Mouse (Mus musculus) testis, postnatal 14 days (tissue): ENCODE measurements around the gene Mettl1.
"Not testable (repeated sequence)": the region's sequence is repeated elsewhere in the genome, so short reads cannot be mapped to it uniquely, and the experiment has no call there.

Experiments
- DNase-seq: peaks from one replicate; pipeline ENCODE4 v3.0.0; 2021; ENCODE audit warnings: low spot score

Mettl1 gene

DNA sequence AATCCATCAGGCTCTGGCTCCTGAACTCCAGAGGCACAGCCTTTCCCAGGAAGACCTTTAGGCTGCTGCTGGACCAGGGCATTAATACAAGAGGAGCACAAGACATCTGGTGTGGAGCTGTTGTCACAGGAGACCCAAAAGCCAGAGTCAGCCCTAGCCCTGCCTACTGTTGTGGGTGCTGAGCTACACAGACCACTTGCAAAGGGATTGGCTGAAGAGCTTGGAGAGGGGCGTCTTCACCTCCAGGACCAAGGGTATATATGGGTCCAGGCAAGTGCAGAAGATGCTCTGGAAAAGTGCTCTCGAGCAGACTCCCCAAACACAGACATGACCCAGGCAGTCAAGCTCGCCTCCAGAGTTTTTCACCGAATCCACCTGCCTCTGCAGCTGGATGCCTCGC lies 6.7 kb downstream of the Mettl1 start, which contains the start of gene Cyp27b1:
TSS of gene Cyp27b1 (plus strand) at position 297 of the 400 bp plus-strand sequence.
- no peak for DNase-seq

DNA sequence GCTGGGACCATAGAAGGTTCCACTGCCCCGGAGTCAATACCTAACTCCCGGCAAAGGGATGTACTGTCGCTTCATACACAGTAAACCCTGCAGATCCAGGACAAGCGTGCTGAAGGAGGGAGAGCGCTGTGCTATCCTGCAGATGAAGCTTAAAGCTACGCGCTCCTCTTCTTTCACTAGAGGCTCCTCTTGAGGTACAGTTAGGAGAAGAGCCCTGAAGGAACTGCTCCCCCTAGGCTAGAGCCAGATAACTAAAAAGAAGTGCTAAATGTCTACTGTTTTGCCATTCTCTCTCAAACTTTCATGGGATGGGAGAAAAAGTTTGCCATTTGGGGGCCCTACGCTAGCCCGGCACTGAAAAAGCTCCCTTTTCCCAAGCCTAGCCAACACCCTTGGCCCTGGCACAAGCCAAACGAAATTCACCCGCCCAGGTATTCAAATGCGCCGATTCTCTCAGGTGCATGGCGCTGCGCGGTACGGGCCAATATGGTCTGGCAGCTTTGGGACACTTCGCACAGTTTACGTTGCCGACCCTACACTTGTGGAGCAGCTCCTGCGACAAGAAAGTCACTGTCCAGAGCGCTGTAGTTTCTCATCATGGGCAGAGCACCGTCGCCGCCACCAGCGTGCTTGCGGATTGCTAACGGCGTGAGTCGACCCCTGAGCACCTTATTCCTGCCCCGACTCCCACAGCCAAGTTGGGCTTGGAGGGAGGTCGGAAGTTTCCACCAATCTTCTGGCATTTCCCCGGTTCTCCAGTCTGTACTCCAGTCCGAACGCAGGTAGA lies 7.6 kb downstream of the Mettl1 start:
- no peak for DNase-seq

DNA sequence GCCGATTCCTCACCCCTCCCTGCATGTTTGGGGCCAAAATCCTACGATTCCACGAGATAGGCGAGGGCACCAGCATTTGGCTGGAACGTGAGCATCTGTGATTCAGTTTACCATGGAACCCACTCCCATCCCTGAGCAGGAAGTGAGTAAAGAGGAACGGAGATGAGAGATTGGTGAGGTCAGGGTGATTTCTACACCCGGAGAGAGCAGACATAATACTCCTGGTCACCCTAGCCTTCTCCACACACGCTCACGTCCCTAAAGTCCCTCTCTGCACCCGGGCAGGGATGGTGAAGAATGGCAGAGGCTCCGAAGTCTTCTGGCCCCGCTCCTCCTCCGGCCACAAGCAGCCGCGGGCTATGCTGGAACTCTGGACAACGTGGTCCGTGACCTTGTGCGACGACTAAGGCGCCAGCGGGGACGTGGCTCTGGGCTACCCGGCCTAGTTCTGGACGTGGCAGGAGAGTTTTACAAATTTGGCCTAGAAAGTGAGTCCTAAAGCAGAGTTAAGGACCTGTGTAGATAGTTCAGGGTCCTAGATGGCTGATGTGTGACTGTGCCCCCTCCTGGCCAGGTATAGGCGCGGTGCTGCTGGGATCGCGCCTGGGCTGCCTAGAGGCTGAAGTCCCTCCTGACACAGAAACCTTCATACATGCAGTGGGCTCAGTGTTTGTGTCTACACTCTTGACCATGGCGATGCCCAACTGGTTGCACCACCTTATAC lies 8.3 kb downstream of the Mettl1 start:
- DNase-seq = no peak

DNA sequence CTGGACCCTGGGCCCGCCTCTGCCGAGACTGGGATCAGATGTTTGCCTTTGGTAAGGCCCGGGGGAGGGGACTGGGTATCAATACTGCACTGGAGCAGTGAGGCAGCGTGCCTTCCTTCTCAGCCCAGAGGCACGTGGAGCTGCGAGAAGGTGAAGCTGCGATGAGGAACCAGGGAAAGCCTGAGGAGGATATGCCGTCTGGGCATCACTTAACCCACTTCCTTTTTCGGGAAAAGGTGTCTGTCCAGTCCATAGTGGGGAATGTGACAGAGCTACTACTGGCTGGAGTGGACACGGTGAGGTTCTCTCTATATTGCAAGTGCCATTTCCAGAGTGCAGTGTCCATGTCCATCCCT lies 8.9 kb downstream of the Mettl1 start:
- DNase-seq = no peak

DNA sequence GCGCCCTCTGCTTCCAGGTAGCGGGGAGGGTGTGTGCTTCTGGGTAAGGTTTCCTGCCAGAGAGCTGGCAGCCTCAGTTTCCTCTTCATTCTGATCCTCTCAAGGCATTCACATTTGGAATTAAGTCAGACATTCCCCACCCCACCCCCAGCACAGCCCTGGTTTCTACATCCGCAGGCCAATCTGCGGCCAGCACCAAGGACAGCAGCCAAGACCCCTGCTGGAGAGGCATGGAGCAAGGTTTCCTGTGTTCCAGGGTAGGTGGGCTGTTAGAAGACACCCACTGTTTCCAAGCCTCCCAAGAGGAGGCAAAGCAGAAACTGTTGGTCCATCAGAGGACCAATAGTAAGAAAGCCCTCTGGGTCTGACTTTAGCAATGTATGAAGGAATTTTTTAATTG lies 13.4 kb downstream of the Mettl1 start:
- no peak for DNase-seq

GRCm38 (mm10) chr10:127055406-127055805 lies 14.2 kb downstream of the Mettl1 start:
- DNase-seq = no peak

DNA sequence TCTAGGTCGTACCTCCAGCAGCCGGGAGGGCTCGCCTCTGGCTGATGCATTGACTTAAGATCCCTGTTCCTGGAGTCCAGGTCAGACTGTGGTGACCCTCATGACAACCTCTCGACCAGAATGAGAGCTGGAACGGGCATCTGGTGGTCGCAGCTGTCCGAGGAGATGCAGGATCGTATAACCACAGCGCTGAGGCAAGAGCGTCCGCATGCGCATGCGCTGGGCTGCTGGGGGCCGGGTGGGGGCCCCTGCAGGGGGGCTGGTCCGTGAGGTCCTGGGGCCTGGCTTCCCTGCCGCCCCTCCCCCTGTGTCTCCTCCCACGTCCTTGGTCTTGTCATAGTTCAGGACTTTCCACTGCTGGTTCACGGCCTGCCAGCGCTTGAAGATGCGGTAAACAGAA lies 15.3 kb downstream of the Mettl1 start:
- DNase-seq = no peak

GRCm38 (mm10) chr10:127058161-127058560 lies 16.9 kb downstream of the Mettl1 start:
- DNase-seq = peak; percentile 68

DNA sequence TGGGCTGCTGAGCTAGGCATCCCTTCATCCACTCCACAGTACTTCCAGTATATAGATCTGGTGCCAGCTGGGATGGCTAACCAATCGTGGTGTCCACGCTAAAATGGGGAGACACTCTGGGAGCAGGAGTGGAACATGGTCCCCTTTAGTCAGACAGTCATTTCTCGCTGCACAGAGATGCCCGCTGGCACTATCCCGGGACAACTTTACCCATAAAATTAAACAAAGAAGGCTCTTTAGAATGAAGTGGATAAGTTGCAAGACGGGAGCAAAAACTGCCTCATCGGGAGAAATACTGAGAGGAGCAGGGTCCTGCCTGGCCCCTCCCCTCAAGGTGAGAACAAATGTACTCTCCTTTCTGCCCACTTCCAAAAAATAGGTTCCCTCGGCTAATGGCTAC lies 17.5 kb downstream of the Mettl1 start:
- no peak for DNase-seq

GRCm38 (mm10) chr10:127059174-127059967 lies 18.2 kb downstream of the Mettl1 start:
- no peak for DNase-seq

- peak; percentile 81 for DNase-seq
Observed at GRCm38 (mm10) chr10:127059968-127060916, 19.0 kb downstream of the Mettl1 start, which contains the start of gene March9. TSS of gene March9 (minus strand) at chr10:127060184.

DNA sequence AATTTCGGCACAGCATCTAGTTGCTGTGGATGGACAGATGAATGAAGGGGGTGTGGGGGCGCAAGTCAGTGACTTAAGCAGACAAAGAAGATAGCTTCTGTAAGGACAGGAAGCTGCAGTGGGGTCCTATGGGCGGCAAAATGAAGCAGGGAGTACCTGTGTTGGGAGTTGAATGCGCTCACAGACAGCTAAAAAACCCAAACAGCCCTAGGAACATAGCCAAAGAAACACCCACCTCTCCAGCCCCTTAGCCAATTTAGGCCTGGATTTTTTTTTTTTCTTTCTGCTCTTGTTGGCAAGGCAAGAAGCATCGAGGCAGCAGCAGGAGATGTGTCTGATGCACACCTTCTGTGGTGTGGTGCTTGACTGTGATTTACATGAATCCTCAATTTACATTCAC lies 19.9 kb downstream of the Mettl1 start:
- no peak for DNase-seq

GRCm38 (mm10) chr10:127061513-127061912 lies 20.3 kb downstream of the Mettl1 start:
- DNase-seq = no peak

DNA sequence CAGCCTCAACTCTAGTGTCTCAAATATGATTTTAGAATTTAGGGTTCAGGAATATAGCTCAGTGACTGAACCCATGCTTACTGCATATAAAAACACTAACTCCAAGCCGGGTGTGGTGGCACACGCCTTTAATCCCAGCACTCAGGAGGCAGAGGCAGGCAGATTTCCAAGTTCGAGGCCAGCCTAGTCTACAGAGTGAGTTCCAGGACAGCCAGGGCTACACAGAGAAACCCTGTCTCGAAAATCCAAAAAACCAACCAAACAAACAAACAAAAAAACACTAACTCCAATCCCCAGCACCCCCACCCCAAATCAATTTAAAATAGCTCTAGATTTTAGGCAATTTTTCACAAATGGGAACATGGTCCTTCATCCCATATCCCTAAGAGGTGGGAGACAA lies 20.9 kb downstream of the Mettl1 start:
- DNase-seq = not testable (repeated sequence)

DNA sequence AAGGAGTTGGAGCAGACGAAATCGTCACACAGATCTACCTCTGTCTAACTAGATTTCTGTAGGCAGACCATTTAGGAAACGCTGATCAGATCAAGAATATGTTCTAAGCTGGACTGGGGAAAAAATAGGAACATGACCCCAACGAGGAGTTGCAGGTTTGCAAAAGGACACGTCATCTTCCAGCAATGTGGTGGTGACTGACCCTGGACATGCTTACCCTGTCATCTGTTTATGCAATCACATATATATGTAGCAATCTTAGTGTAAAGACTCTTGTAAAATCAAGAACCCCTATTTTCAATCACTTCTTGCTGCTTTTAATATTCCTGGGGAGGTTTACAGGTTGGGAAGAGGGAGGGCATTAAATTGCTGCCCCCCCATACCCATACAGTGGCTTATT lies 21.3 kb downstream of the Mettl1 start:
- no peak for DNase-seq

DNA sequence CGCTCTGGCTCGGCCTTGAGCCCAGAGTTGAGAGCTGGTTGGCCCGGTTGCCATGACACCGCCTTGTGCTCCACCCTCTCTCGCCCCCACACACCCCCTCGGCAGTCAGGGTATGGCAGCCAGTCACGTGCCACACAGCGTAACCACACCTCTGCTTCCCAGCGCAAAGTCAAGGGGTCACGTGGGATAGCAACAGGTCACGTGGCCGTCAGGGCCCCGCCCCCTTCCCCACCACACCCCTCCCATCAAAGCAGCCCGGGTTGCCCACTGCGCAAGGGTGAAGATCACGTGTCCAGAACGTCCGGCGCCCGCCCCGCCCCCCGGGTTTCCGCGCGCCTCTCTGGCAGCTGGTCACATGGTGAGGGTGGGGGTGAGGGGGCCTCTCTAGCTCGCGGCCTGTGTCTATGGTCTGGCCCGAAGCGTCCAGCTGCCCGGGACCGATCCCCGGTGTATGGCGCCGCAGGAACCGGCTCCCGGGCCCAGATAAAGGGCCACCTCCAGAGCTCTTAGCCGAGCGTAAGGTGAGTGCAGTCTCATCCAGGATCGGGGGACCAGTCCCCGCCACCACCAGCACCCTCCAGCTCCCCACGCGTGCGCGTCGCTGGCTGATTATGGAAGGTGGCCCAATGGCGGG lies 22.1 kb downstream of the Mettl1 start, which contains the start of gene Cdk4:
TSS of gene Cdk4 (plus strand) at position 296 of the 634 bp plus-strand sequence.
- peak; percentile 97 for DNase-seq

DNA sequence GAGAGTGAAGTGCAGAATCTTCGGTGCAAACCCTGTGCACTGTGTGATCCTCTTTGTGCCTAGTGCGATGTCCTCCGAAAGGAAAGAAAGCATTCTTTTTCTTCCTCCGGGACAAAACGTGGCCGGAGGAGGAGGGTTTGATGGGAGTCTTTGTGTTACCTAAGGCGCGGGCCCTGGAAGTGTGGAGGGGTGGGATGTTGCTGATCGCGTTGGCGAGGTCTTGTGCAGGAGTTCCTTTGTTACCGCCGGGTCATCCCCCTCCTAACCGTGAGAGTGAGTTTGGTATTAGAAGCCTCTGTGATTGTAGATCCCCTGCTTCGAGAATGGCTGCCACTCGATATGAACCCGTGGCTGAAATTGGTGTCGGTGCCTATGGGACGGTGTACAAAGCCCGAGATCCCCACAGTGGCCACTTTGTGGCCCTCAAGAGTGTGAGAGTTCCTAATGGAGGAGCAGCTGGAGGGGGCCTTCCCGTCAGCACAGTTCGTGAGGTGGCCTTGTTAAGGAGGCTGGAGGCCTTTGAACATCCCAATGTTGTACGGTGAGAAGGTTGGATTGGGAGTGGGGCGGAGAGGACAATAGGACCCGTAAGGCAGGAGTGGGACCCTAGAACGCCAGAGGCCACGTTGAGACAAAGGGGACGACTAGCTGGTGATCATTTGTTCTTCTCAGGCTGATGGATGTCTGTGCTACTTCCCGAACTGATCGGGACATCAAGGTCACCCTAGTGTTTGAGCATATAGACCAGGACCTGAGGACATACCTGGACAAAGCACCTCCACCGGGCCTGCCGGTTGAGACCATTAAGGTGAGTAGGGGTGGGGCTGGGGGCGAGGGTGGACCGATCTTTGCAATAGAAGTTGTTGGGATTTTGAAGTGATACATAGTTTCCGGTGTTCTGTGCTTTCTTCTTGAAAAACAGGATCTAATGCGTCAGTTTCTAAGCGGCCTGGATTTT lies 23.0 kb downstream of the Mettl1 start:
- no peak for DNase-seq

DNA sequence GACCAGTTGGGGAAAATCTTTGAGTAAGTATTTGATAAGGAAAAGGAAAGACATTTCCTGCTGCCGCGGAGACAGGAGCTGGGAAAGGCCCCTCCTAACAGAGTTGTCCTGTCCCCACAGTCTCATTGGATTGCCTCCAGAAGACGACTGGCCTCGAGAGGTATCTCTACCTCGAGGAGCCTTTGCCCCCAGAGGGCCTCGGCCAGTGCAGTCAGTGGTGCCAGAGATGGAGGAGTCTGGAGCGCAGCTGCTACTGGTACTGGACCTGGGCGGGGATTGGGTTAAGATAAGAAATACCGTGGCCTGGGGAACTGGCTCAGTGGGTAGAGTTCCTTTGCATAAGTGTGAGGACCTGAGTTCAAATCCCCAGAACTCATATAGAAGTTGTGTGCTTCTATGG lies 24.8 kb downstream of the Mettl1 start:
- no peak for DNase-seq

DNA sequence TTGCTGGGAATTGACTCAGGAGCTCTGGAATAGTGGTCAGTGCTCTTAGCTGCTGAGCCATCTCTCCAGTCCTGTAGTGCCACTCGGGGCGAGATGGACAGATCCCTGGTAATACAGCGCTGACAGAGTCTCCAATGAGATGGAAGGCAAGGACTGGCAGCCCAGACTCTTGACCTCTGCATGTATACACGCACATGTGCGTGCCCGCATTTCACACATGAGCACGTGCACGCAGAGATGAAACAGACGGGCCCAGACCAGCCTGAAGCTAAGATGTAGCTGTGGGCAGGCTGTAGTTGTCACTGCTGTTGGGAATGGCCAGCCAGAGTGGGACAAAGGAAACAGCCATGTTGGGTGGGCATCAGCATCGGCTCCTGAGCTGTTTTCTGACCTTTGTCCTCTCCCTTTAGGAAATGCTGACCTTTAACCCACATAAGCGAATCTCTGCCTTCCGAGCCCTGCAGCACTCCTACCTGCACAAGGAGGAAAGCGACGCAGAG lies 25.4 kb downstream of the Mettl1 start:
- DNase-seq = no peak
